Mouse (Mus musculus) embryonic facial prominence, embryonic 13.5 days (tissue): ENCODE measurements around the gene Clec2e. TPM values are rescaled to one million over a fixed set of nuclear protein-coding genes. Genes with fewer than 3 reads are reported as not detected.
"Not testable (repeated sequence)": the region's sequence is repeated elsewhere in the genome, so short reads cannot be mapped to it uniquely, and the experiment has no call there.

Experiments used
- ATAC-seq: fragments of 200-750 bp; cut with Nextera tagmentation; 2 replicates; pipeline ENCODE4 v1.8.0; 2017; ENCODE audit warnings: low read depth; ENCODE audit not compliant: insufficient number of reproducible peaks, insufficient read depth, low FRiP score, low TSS enrichment
- H3K27ac ChIP-seq: fragments of 300-500 bp; sonication (generic); 2 replicates; pipeline ENCODE4 v1.5.1; 2015; ENCODE audit warnings: moderate library complexity, mild to moderate bottlenecking, inconsistent platforms
- H3K27me3 ChIP-seq: fragments of 300-500 bp; sonication (generic); 2 replicates; pipeline ENCODE4 v1.6.1; 2015; ENCODE audit warnings: mild to moderate bottlenecking, inconsistent platforms
- H3K36me3 ChIP-seq: fragments of 300-500 bp; sonication (generic); 2 replicates; pipeline ENCODE4 v1.6.1; 2015; ENCODE audit warnings: mild to moderate bottlenecking, inconsistent platforms
- H3K4me1 ChIP-seq: fragments of 300-500 bp; sonication (generic); 2 replicates; pipeline ENCODE4 v1.6.1; 2015; ENCODE audit warnings: inconsistent platforms
- H3K4me2 ChIP-seq: fragments of 300-500 bp; sonication (generic); 2 replicates; pipeline ENCODE4 v1.6.1; 2015; ENCODE audit warnings: moderate library complexity, mild to moderate bottlenecking, inconsistent platforms
- H3K4me3 ChIP-seq: fragments of 300-500 bp; sonication (generic); 2 replicates; pipeline ENCODE4 v1.5.1; 2015; ENCODE audit warnings: mild to moderate bottlenecking, inconsistent platforms
- H3K9ac ChIP-seq: fragments of 300-500 bp; sonication (generic); 2 replicates; pipeline ENCODE4 v1.6.1; 2015; ENCODE audit warnings: mild to moderate bottlenecking, inconsistent platforms
- H3K9me3 ChIP-seq: fragments of 300-500 bp; sonication (generic); 2 replicates; pipeline ENCODE4 v1.6.1; 2016; ENCODE audit warnings: inconsistent platforms
- WGBS: fragments of 180-500 bp; shearing (Covaris S2); methylation state at CpG from one replicate; pipeline ENCODE4 v1.1.7; 2015; ENCODE audit warnings: mixed read lengths; 5-methylcytosine and 5-hydroxymethylcytosine counted together
- polyA plus RNA-seq: library from polyadenylated mRNA; unstranded; fragments of >200 nt; fragmentation: Nextera tagmentation; extraction: Ambion mirVana; gene quantifications from 2 replicates; pipeline ENCODE4 v1.2.1, GENCODE M21; 2015

Gene Clec2e
- polyA plus RNA-seq, 1 experiment from 2014 or later = not detected

DNA sequence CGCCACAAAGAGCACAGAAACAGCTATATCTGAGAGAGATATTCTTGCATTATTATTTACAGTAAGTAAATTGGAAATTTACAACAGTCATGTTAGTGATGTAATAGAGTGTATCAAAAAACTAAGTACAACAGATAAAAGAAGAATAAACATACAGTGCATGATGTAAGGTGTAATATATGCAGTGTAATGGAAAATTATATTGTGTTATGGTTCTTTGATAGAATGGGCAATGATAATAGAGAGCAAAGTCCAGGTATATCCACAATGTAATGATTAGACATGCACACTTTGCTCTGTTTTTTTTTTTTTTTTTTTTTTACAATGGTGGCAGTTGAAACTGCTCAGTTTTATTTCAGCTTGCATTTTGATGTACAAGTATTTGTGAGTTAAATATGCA lies 891 bp upstream of the Clec2e start:
- no peaks in the 10 kb centered on the region for H3K36me3 ChIP-seq
- H3K4me1 ChIP-seq = no peaks in the 10 kb centered on the region
- H3K9ac ChIP-seq = no peak overlapping the region
- ATAC-seq = no peak
- no peak overlapping the region for H3K4me2 ChIP-seq
- WGBS = 87% methylated on average over 1 of the region's 1 CpGs
- no peaks in the 10 kb centered on the region for H3K27me3 ChIP-seq
- H3K9me3 ChIP-seq = no peaks in the 10 kb centered on the region
- no peak overlapping the region for H3K27ac ChIP-seq
- no peak overlapping the region for H3K4me3 ChIP-seq

- Histone ChIP-seq H3K27ac (no peak overlapping the region), H3K4me2 (no peak overlapping the region), H3K9ac (no peak overlapping the region), H3K4me3 (no peak overlapping the region), H3K4me1 (no peaks in the 10 kb centered on the region), H3K27me3 (no peaks in the 10 kb centered on the region), H3K36me3 (no peaks in the 10 kb centered on the region), H3K9me3 (no peaks in the 10 kb centered on the region)
- 54% methylated on average over 1 of the region's 1 CpGs for WGBS
- ATAC-seq = no peak
Measured at GRCm38 (mm10) chr6:129097929-129098328, 2.8 kb downstream of the Clec2e start.

- Histone ChIP-seq H3K4me1 (no peaks in the 10 kb centered on the region), H3K36me3 (no peaks in the 10 kb centered on the region), H3K9ac (no peak overlapping the region), H3K4me3 (no peak overlapping the region), H3K9me3 (0 out of 2 replicates have a peak, but pooled peaks cover 2% of the 10 kb centered on the region), H3K4me2 (no peak overlapping the region), H3K27me3 (no peaks in the 10 kb centered on the region), H3K27ac (no peak overlapping the region)
- ATAC-seq = no peak
Measured at GRCm38 (mm10) chr6:129095166-129095565, 5.5 kb downstream of the Clec2e start.

GRCm38 (mm10) chr6:129088596-129088995 lies 12.1 kb downstream of the Clec2e start:
- not testable (repeated sequence) for ATAC-seq, H3K9me3 ChIP-seq, H3K9ac ChIP-seq, H3K4me3 ChIP-seq, H3K27ac ChIP-seq, H3K4me2 ChIP-seq, H3K4me1 ChIP-seq, H3K36me3 ChIP-seq, H3K27me3 ChIP-seq
- WGBS = 95% methylated on average over 8 of the region's 8 CpGs

- Histone ChIP-seq H3K4me1 (no peaks in the 10 kb centered on the region), H3K9ac (no peak overlapping the region), H3K4me2 (no peak overlapping the region), H3K36me3 (no peaks in the 10 kb centered on the region), H3K27ac (no peak overlapping the region), H3K9me3 (peaks cover 2% of the 10 kb centered on the region; the same call in 1 of the 2 replicates), H3K4me3 (no peak overlapping the region), H3K27me3 (no peaks in the 10 kb centered on the region)
- ATAC-seq = no peak
- 79% methylated on average over 1 of the region's 1 CpGs for WGBS
Measured at GRCm38 (mm10) chr6:129088161-129088560, 12.6 kb downstream of the Clec2e start.

DNA sequence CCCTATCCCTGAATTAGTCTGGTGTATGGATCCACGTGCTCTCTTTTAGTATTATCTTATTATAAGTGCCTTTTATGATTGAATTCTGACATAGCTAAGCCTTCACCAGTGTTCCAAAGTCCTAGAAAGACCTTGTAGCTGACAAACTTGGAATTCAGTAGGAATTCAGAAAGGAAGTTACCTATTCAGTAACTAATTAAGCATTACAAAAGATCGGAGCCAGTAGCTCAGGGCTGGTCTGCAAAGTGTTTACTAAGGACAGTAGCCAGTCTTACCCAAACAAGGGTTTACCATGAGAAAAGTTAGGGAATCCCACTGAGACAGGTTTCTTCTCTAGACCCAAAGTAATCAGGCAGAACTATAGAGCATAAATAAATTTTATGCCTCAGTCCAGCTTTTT lies 14.7 kb downstream of the Clec2e start:
- 75% methylated on average over 2 of the region's 2 CpGs for WGBS
- H3K4me2 ChIP-seq, H3K27ac ChIP-seq, ATAC-seq, H3K36me3 ChIP-seq, H3K27me3 ChIP-seq, H3K4me1 ChIP-seq, H3K9ac ChIP-seq, H3K4me3 ChIP-seq, H3K9me3 ChIP-seq: not testable (repeated sequence)

DNA sequence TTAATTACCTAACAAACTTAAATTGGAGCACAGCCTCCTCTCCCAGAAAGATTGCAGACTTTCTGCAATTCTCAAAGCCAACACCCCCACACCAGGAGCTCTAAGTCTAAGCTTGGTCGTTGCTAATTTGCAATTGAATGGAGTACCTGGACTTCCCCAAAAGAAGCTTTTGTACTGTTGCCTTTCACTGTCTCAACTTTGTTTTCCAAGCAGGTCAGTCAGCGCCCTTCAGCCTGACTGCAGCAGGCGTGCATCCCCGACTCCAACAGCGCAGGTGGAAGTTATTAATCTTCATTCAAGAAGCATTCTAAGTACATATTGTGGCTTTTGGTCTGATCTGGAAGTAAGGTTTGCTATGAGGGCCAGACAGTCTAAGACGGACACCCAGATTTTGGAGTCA lies 15.6 kb downstream of the Clec2e start:
- Histone ChIP-seq H3K27me3 (no peaks in the 10 kb centered on the region), H3K9ac (no peak overlapping the region), H3K4me1 (no peaks in the 10 kb centered on the region), H3K4me2 (no peak overlapping the region), H3K27ac (no peak overlapping the region), H3K9me3 (no peaks in the 10 kb centered on the region; the same call in 1 of the 2 replicates), H3K4me3 (no peak overlapping the region), H3K36me3 (no peaks in the 10 kb centered on the region)
- ATAC-seq = no peak
- WGBS = 76% methylated on average over 6 of the region's 6 CpGs

DNA sequence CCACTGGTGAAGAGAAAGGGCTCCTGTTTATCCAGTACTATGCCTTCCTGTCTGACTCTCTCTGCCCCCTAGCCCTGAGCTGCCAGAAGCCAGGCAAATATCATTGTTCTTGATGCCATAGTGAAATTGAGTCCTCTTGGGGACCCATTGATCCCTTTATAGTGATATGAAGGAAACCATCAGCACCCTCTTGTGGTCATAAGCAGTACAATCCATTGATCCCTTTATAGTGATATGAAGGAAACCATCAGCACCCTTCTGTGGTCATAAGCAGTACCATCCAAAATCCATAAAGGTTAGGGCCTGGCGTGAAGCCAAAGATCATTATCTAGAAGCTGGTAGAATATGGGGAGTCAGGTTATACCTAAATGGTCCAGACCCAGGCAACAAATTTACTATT lies 33.7 kb downstream of the Clec2e start:
- peak; percentile 43; the same call in 1 of the 2 replicates for ATAC-seq

DNA sequence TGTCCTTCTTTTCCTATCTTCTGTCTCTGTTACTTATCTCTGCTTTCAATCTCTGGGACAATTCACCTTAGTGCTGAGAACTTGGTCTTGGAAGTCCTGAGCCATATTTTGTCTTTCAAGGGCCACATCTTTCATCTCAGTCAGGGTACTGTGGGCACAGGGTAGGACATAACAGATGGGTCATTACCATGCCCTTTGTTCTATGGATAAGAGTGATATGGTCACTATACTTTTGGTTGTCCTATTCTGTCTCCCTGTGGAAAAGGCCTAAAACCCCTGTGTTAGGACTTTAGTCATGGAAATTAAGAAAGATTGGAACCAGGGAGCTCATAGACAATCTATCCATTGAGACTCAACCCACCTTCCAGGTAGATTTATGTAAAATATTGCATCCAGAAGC lies 34.2 kb downstream of the Clec2e start:
- Histone ChIP-seq H3K4me3 (no peak overlapping the region), H3K9me3 (no peaks in the 10 kb centered on the region), H3K4me2 (no peak overlapping the region), H3K27ac (no peak overlapping the region), H3K36me3 (no peaks in the 10 kb centered on the region), H3K9ac (no peak overlapping the region), H3K27me3 (no peaks in the 10 kb centered on the region), H3K4me1 (no peaks in the 10 kb centered on the region)
- no peak for ATAC-seq

More for the DNA sequence above, 33.7 kb downstream of the Clec2e start:
- Histone ChIP-seq H3K4me2 (no peak overlapping the region), H3K4me3 (no peak overlapping the region), H3K27me3 (no peaks in the 10 kb centered on the region), H3K36me3 (no peaks in the 10 kb centered on the region), H3K4me1 (no peaks in the 10 kb centered on the region), H3K27ac (no peak overlapping the region), H3K9me3 (no peaks in the 10 kb centered on the region), H3K9ac (no peak overlapping the region)
- WGBS = 61% methylated on average over 1 of the region's 1 CpGs

- WGBS = 84% methylated on average over 3 of the region's 3 CpGs
- H3K9me3 ChIP-seq = no peaks in the 10 kb centered on the region
Measured at GRCm38 (mm10) chr6:129065857-129066256, 34.9 kb downstream of the Clec2e start.

DNA sequence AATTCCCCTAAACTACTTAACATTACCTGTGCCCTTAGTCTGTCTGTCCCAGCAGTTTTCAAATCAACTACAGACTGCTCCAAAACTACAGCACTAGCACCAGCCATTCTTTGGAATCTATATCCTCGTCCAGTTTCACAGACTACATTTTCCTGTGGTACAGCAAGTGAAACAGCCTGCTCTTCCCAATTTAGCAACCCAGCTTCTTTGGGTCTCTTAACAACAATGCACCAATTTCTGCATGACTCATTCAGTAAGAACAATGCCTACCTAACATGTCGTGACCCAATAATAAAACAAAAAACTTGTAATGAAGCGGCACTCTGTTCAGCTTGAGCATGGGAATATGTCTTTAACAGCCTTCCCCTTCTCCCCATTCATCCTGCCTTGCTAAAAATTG lies 35.3 kb downstream of the Clec2e start:
- Histone ChIP-seq H3K27me3 (no peaks in the 10 kb centered on the region), H3K9ac (no peak overlapping the region), H3K9me3 (no peaks in the 10 kb centered on the region), H3K27ac (no peak overlapping the region; the same call in 1 of the 2 replicates), H3K36me3 (no peaks in the 10 kb centered on the region), H3K4me1 (no peaks in the 10 kb centered on the region), H3K4me3 (no peak overlapping the region), H3K4me2 (no peak overlapping the region)
- ATAC-seq = no peak
- 81% methylated on average over 3 of the region's 3 CpGs for WGBS

More at GRCm38 (mm10) chr6:129065857-129066256, 34.9 kb downstream of the Clec2e start:
- Histone ChIP-seq H3K9ac (no peak overlapping the region), H3K27ac (no peak overlapping the region), H3K4me2 (no peak overlapping the region), H3K27me3 (no peaks in the 10 kb centered on the region), H3K4me3 (no peak overlapping the region), H3K4me1 (no peaks in the 10 kb centered on the region), H3K36me3 (no peaks in the 10 kb centered on the region)
- no peak for ATAC-seq

- Histone ChIP-seq H3K36me3 (no peaks in the 10 kb centered on the region), H3K4me3 (no peak overlapping the region), H3K4me1 (no peaks in the 10 kb centered on the region), H3K9ac (no peak overlapping the region), H3K27ac (no peak overlapping the region), H3K4me2 (no peak overlapping the region), H3K9me3 (no peaks in the 10 kb centered on the region), H3K27me3 (no peaks in the 10 kb centered on the region)
- no peak for ATAC-seq
Measured at GRCm38 (mm10) chr6:129058013-129058412, 42.7 kb downstream of the Clec2e start.

GRCm38 (mm10) chr6:129056237-129056636 lies 44.5 kb downstream of the Clec2e start:
- 81% methylated on average over 3 of the region's 3 CpGs for WGBS
- Histone ChIP-seq H3K27ac (no peak overlapping the region), H3K36me3 (no peaks in the 10 kb centered on the region), H3K4me2 (no peak overlapping the region), H3K9ac (no peak overlapping the region), H3K9me3 (no peaks in the 10 kb centered on the region), H3K4me3 (no peak overlapping the region), H3K4me1 (no peaks in the 10 kb centered on the region), H3K27me3 (no peaks in the 10 kb centered on the region)
- no peak for ATAC-seq
